Mouse (Mus musculus): ENCODE data around the gene Mthfsd. TPM values are rescaled to one million over a fixed set of nuclear protein-coding genes. Genes with fewer than 3 reads are reported as not detected.

Mthfsd gene
- polyA plus RNA-seq, 1 experiment from 2014 or later: 19.3 TPM

DNA sequence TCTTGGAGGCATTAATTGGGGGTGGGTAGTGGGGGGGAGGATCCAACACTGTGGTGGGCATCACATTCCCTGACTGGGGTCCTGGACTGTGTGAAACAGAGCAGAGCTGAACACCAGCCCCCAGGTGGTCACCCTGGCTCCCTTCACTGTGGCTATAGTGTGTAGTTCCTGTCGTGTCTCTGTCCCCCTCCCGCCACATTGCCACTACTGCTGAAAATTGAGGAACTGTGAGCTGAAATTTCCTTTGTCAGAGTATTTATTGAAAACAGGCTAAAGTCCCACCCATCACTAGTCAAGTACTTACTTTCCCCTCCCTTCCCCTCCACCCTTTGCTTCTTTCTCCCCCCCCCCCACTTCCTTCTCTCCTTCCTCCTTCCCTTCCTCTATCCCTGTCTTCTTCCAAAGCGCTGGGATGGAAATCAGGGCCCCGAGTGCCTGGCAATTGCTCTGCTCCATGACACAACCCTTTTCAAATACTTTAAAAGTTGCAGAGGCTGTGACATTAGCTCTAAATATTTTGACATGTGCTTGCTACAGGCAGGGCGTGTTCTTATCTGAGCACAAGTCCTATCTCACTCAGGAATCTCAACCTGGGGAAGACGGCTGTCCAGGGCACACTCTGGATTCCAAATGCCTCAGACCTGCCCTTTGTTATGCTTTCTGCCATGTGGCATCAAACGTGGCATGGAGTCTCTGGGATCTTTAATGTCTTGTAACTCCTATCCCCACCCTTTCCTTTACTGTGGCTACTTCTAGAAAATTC is 3.1 kb upstream of the Mthfsd start:
- H3K27ac ChIP-seq (replicated peaks): no peak overlapping the region
- H3K4me3 ChIP-seq (replicated peaks): no peak overlapping the region
- ATAC-seq (ENCODE audit: insufficient read depth): no peak
- H3K9me3 ChIP-seq (replicated peaks): no peaks in the 10 kb centered on the region
- H3K4me1 ChIP-seq (replicated peaks): peaks cover 26% of the 10 kb centered on the region
- no peak overlapping the region for H3K9ac ChIP-seq
- no peak overlapping the region for H3K4me2 ChIP-seq
- H3K27me3 ChIP-seq: peaks cover 55% of the 10 kb centered on the region
- no peaks in the 10 kb centered on the region for H3K36me3 ChIP-seq (replicated peaks)
- WGBS (ENCODE audit: insufficient replicate concordance): 18% methylated on average over 7 of the region's 7 CpGs

DNA sequence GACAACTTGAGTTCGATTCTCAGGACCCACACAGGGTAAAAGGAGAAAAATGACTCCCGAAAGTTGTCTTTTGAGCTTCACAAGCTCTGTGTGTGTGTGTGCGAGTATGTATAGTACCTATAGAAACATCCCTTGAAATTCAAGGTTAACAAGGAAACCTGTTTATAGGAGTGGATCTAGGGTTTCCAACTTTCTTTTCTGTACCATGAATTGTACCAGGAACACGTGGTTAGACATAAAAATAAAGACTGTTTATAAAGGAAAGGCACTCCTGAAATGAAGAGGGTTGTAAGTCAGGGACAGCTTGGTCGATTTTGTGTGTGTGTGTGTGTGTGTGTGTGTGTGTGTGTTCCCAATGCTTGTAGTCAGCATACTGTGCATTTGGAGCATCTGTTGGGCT is 465 bp upstream of the Mthfsd start:
- H3K27ac ChIP-seq (replicated peaks): no peak overlapping the region
- no peak for ATAC-seq (ENCODE audit: insufficient read depth)
- peak overlapping the region; percentile 82 for H3K4me3 ChIP-seq (replicated peaks)
- H3K27me3 ChIP-seq: peaks cover 28% of the 10 kb centered on the region
- H3K36me3 ChIP-seq (replicated peaks): peaks cover 14% of the 10 kb centered on the region; the same call in 1 of the 2 replicates
- WGBS (ENCODE audit: insufficient replicate concordance): 6% methylated on average over 5 of the region's 5 CpGs
- peaks cover 25% of the 10 kb centered on the region for H3K4me1 ChIP-seq (replicated peaks)
- H3K4me2 ChIP-seq: peak overlapping the region; percentile 86
- H3K9me3 ChIP-seq (replicated peaks): no peaks in the 10 kb centered on the region
- H3K9ac ChIP-seq: peak overlapping the region; percentile 71

DNA sequence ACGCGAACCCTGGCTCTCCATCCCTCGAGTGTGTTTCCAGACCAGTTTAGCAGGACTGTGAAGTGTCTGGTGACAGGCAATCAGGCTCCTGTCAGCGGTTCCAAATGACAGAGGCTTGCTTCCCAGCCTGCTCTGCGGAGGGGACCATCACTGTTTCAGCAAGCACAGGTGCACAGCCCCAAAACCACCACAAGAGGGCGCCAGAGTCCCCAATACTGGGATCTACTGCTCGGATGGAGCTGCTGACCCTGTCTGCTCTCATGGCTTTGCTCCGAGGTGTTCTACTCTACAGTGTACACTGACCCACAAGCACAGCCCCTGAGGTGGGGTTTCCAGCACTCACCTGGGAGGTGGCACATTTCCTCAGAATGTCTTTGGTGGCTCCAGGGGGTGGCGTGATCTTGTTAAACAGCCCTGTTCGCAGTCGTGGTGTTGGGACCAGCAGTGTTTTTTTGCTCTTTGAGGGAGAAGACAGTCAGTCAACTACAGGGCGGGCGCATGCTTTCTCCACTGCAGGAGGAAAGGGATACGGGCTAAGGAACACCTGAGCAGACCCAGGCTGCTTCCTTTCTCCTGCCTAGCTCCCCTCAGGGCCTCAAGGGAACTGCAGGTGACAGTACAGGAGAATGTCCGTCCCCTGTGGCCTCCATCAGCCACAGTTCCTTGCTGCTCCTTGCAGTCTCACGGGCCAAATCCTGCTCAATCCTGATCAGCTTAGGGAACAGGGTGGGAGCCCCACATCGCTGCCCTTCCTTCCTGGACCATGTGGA is 4.0 kb downstream of the Mthfsd start:
- Histone ChIP-seq H3K9me3 (replicated peaks) (no peaks in the 10 kb centered on the region), H3K36me3 (replicated peaks) (peaks cover 45% of the 10 kb centered on the region), H3K9ac (no peak overlapping the region), H3K27ac (replicated peaks) (no peak overlapping the region), H3K4me3 (replicated peaks) (no peak overlapping the region), H3K4me1 (replicated peaks) (peaks cover 23% of the 10 kb centered on the region), H3K4me2 (no peak overlapping the region), H3K27me3 (no peaks in the 10 kb centered on the region)
- no peak for ATAC-seq (ENCODE audit: insufficient read depth)
- 55% methylated on average over 17 of the region's 17 CpGs for WGBS (ENCODE audit: insufficient replicate concordance)

DNA sequence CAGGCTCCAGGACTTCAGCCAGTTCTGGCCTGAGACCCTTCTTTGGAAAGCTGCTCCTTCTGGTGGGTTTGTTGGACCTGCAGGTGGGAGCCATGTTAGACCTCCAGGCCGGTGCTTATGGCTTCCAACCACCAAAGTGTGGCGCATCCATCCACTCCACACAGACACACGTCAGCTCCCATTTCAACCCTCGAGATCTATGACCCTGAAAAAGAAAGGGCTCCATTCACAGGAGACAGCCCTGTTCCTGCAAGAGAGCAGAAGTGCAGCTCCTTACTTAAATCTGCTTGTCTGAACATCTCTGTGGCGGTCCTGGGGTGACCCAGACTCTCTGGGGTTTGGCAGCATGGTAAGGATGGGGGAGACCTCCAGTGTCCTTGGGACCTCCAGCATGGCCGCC is 14.7 kb downstream of the Mthfsd start:
- Histone ChIP-seq H3K9ac (no peak overlapping the region), H3K4me2 (no peak overlapping the region), H3K9me3 (replicated peaks) (no peaks in the 10 kb centered on the region), H3K4me1 (replicated peaks) (no peaks in the 10 kb centered on the region; the same call in 1 of the 2 replicates), H3K27ac (replicated peaks) (no peak overlapping the region), H3K4me3 (replicated peaks) (no peak overlapping the region), H3K27me3 (peaks cover 61% of the 10 kb centered on the region), H3K36me3 (replicated peaks) (peaks cover 5% of the 10 kb centered on the region; the same call in 1 of the 2 replicates)
- no peak for ATAC-seq (ENCODE audit: insufficient read depth)
- WGBS (ENCODE audit: insufficient replicate concordance): 55% methylated on average over 6 of the region's 6 CpGs

DNA sequence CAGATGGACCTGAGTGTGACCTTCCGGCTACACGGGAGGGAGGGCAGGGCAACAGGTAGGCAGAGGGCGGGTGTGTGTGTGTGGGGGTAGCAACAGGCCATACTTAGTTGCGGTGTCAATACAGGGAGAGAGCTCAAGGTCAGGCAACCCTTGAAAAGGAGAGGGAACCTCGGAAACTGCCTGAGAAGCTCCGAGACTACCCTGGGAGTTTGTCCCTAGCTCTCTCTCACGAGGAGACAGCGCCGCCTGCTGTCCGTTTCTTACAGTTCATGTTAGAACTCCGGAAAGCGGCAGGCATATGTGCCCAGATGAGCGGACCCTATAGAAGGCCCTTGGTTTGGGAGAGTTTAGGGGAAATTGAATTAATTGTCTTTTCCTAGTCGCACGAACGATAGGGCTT is 15.6 kb downstream of the Mthfsd start:
- no peak for ATAC-seq (ENCODE audit: insufficient read depth)
- peaks cover 70% of the 10 kb centered on the region for H3K27me3 ChIP-seq
- WGBS (ENCODE audit: insufficient replicate concordance): 3% methylated on average over 16 of the region's 16 CpGs
- H3K36me3 ChIP-seq (replicated peaks): peaks cover 3% of the 10 kb centered on the region; the same call in 1 of the 2 replicates
- H3K4me3 ChIP-seq (replicated peaks): no peak overlapping the region
- H3K9ac ChIP-seq: no peak overlapping the region
- H3K4me2 ChIP-seq: no peak overlapping the region
- H3K4me1 ChIP-seq (replicated peaks): no peaks in the 10 kb centered on the region; the same call in 1 of the 2 replicates
- H3K27ac ChIP-seq (replicated peaks): no peak overlapping the region
- H3K9me3 ChIP-seq (replicated peaks): no peaks in the 10 kb centered on the region

DNA sequence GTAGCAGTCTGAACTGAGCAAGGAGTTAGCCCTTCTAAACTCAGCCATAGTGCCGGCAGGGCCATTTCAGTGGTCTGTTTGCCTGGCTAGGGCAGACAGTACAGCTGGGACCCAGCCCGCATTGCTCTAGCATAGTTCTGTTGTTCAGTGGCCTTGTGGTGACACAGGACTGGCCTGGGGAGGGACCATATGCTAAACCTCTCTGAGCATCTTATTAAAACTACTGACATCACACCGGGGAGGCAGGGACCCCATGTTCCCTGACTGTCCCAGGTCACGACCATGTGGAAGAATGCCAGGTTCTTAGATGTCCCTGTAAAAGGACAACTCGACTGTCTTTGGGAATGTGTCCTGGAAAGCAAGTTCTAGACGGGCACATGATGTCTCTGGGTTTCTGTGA is 16.1 kb downstream of the Mthfsd start:
- WGBS (ENCODE audit: insufficient replicate concordance): 25% methylated on average over 6 of the region's 6 CpGs
- Histone ChIP-seq H3K27ac (replicated peaks) (no peak overlapping the region), H3K4me3 (replicated peaks) (no peak overlapping the region)

DNA sequence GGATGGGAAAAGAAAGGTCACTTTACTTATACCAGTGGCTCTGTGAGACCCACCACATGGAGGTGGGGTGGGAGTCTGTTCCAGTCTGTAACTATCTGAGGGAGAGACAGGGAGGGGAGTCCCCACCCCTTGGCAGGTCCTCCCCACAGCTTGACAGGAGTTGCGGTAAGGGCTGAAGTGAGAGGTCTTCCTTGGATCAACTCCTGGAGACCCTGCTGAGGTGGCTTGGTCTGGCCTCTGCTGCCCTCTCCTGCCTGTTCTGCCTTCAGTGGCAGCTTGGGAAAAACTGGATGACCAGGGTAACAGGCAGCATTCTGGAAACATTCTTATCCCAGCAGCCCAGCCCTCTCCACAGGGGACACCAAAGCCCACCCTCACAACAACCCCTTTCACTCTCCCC is 17.5 kb downstream of the Mthfsd start:
- no peaks in the 10 kb centered on the region for H3K9me3 ChIP-seq (replicated peaks)
- no peak overlapping the region for H3K9ac ChIP-seq
- 8% methylated on average over 1 of the region's 1 CpGs for WGBS (ENCODE audit: insufficient replicate concordance)
- no peak overlapping the region for H3K27ac ChIP-seq (replicated peaks)
- H3K27me3 ChIP-seq: peaks cover 89% of the 10 kb centered on the region
- no peaks in the 10 kb centered on the region; the same call in 1 of the 2 replicates for H3K4me1 ChIP-seq (replicated peaks)
- no peak for ATAC-seq (ENCODE audit: insufficient read depth)
- no peak overlapping the region for H3K4me2 ChIP-seq
- no peaks in the 10 kb centered on the region for H3K36me3 ChIP-seq (replicated peaks)
- no peak overlapping the region for H3K4me3 ChIP-seq (replicated peaks)

More for the DNA sequence above, 16.1 kb downstream of the Mthfsd start:
- no peak for ATAC-seq (ENCODE audit: insufficient read depth)
- Histone ChIP-seq H3K9ac (no peak overlapping the region), H3K4me1 (replicated peaks) (no peaks in the 10 kb centered on the region; the same call in 1 of the 2 replicates), H3K4me2 (no peak overlapping the region), H3K27me3 (peaks cover 75% of the 10 kb centered on the region), H3K36me3 (replicated peaks) (no peaks in the 10 kb centered on the region), H3K9me3 (replicated peaks) (no peaks in the 10 kb centered on the region)

DNA sequence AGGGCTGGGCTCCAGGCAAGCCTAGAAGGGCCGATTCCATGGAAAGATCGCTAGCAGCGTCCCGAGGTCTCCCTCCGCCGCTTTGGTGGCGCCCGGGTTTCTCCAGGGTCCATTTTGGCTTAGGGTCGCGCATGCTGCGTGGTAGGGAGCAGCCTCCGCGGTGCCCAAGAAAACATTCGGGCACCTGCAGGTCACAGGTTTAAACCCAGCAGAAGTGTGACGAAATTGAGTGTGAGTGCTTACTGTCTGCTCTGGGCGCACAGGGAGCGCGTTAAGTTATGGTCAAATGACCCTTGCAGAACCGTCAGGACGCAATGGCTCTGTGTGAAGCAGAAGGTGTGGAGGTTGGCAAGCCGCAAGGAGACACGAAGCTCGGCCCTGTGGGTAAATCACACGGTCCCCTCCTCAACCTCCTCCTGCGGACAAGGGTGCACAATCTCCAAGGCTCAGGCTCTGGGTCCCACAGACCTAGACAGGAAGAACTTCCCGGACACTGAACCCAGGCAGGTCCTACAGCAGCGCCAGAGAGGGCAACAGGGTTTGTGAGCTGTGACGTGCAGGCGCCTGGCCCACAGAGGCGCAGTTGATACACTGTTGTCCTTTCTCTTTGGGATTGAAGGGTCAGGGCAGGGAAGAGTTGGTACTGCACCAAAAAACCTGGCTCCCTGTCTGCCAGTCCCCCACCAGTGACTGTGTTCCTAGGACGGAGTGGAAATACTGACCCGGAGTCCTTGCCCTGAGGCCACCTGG is 18.4 kb downstream of the Mthfsd start:
- ATAC-seq (ENCODE audit: insufficient read depth): no peak
- no peaks in the 10 kb centered on the region; the same call in 1 of the 2 replicates for H3K4me1 ChIP-seq (replicated peaks)
- no peak overlapping the region for H3K4me2 ChIP-seq
- no peak overlapping the region for H3K4me3 ChIP-seq (replicated peaks)
- no peaks in the 10 kb centered on the region for H3K9me3 ChIP-seq (replicated peaks)
- 14% methylated on average over 32 of the region's 32 CpGs for WGBS (ENCODE audit: insufficient replicate concordance)
- no peak overlapping the region for H3K9ac ChIP-seq
- no peak overlapping the region for H3K27ac ChIP-seq (replicated peaks)
- peaks cover 98% of the 10 kb centered on the region for H3K27me3 ChIP-seq
- no peaks in the 10 kb centered on the region for H3K36me3 ChIP-seq (replicated peaks)

DNA sequence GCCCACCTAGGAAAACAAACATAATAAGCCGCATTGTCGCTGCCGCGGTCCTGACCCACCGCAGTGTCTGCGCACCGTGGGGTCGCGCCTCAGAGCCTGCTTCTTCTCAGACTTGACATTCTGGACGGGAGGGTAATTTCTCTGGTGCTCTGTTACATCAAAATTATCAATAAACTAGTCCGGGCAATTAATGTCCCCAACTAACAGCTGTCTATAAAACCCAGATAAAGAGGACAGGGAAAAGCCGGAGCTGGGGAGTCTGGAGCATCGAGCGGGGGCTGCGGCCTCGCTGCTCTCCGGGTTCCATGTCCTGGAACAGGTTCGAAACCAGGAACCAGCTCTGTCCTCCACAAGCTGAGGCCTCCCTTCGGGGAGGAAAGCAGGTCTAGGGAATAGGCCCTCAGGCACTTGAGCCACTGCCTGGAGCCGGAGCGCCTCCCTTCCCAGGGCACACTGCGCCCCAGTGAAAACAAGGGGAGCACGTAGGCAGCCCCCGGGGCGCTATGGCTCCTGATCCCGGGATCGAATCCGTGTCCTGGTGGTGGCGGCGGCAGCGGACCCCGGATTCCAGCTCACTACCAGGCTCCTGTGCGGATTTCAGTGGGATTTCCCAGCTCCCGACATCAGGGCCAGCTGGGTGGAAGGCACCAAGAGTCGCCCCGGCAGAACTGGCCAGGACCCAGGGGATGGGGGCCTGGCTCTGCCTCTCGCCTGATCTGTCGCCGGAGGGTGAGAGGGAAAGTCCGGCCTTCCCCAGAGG is 19.1 kb downstream of the Mthfsd start:
- WGBS (ENCODE audit: insufficient replicate concordance): 13% methylated on average over 40 of the region's 40 CpGs
- H3K4me3 ChIP-seq (replicated peaks): no peak overlapping the region
- H3K4me1 ChIP-seq (replicated peaks): peaks cover 5% of the 10 kb centered on the region
- H3K27ac ChIP-seq (replicated peaks): no peak overlapping the region
- no peak overlapping the region for H3K4me2 ChIP-seq
- H3K9ac ChIP-seq: no peak overlapping the region
- no peaks in the 10 kb centered on the region for H3K9me3 ChIP-seq (replicated peaks)
- H3K27me3 ChIP-seq: peaks cover 100% of the 10 kb centered on the region
- no peaks in the 10 kb centered on the region for H3K36me3 ChIP-seq (replicated peaks)
- ATAC-seq (ENCODE audit: insufficient read depth): no peak

DNA sequence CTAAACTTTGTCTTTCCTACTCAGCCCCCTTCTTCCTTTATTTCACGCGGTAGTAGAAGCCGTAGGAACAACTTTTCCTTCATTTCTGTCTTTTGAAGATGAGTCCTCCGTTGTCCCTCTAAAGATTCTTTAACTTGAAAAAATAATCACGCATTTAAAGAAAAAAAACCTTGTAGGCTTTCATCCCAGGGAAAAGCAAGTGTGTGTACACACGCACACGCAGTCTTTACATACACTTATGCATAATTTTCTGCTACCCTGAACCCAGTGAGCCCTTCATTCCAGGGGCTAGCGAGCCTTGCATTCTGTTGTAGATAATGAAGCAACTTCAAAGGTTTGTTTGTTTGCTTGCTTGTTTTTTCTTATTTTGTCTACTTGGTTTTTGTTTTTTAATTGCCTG is 19.9 kb downstream of the Mthfsd start:
- Histone ChIP-seq H3K36me3 (replicated peaks) (no peaks in the 10 kb centered on the region), H3K4me2 (no peak overlapping the region), H3K9ac (no peak overlapping the region), H3K9me3 (replicated peaks) (no peaks in the 10 kb centered on the region), H3K4me3 (replicated peaks) (no peak overlapping the region), H3K4me1 (replicated peaks) (peaks cover 5% of the 10 kb centered on the region), H3K27ac (replicated peaks) (no peak overlapping the region), H3K27me3 (peaks cover 100% of the 10 kb centered on the region)
- WGBS (ENCODE audit: insufficient replicate concordance): 17% methylated on average over 8 of the region's 8 CpGs
- no peak for ATAC-seq (ENCODE audit: insufficient read depth)
